In the genomic region with DNA sequence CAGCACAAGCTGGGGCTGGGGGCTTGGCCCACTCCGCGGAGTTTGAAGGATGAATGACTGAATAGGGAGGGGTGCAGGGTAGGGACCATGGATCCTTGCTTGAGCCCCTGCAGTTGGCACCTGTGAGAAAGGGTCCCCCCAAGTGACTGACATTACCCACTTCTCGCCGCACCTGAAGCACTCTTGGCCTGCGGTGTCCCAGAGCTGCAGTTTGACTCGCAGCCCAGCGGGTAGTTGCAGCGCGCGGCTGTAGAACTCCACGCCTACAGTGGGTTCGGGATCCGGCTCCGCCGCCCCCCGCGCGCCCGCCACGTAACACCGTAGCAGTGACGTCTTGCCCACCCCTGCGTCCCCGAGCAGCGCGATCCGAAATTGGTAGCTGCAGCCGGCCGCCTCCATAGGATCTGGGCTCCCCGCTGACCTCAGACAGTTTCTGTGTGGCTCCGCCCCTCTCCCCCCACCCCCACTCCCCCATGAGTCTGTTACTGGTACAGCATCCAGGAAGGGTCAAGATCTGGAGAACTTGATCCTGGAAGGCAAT, we compare ENCODE assay signal across 8 mouse cellular contexts. TPM values are rescaled to one million over a fixed set of nuclear protein-coding genes. Genes with fewer than 3 reads are reported as not detected.
DNase-seq lines count a peak whose midpoint lies in the region; ATAC-seq and TF ChIP-seq lines count a peak whose summit lies in the region.

A gene (minus strand): TSS at position 447 of the 541 bp plus-strand sequence.

- no peaks in the 10 kb centered on the region for H3K36me3 ChIP-seq in forebrain, embryonic 10.5 days (replicated peaks)
- H3K36me3 ChIP-seq in heart, embryonic 13.5 days: no peaks in the 10 kb centered on the region
- H3K36me3 ChIP-seq in kidney, postnatal 0 days (ENCODE audit: insufficient read depth, low read length): no peaks in the 10 kb centered on the region
- H3K36me3 ChIP-seq in liver, embryonic 15.5 days (replicated peaks): no peaks in the 10 kb centered on the region

- H3K4me3 ChIP-seq in forebrain, embryonic 10.5 days: peak within 1 kb of the TSS; percentile 58
- H3K4me3 ChIP-seq in heart, embryonic 13.5 days: peak within 1 kb of the TSS; percentile 62
- peak within 1 kb of the TSS; percentile 36 for H3K4me3 ChIP-seq in kidney, postnatal 0 days (replicated peaks; ENCODE audit: low read depth, low read length)
- H3K4me3 ChIP-seq in liver, embryonic 15.5 days (replicated peaks): peak within 1 kb of the TSS; percentile 62

- H3K4me1 ChIP-seq in forebrain, embryonic 10.5 days: peaks cover 15% of the 10 kb centered on the region
- H3K4me1 ChIP-seq in heart, embryonic 13.5 days: peaks cover 19% of the 10 kb centered on the region
- H3K4me1 ChIP-seq in kidney, postnatal 0 days (replicated peaks; ENCODE audit: insufficient read depth, low read length): no peaks in the 10 kb centered on the region
- H3K4me1 ChIP-seq in liver, embryonic 15.5 days (replicated peaks): peaks cover 29% of the 10 kb centered on the region

- peak; percentile 3; the same call in 1 of the 2 replicates for TF ChIP-seq CTCF in kidney, postnatal 0 days (IDR thresholded peaks at IDR 0.05; ENCODE audit: low read depth)

- peak within 1 kb of the TSS; percentile 80 for H3K9ac ChIP-seq in heart, embryonic 13.5 days
- peak within 1 kb of the TSS; percentile 57 for H3K9ac ChIP-seq in kidney, postnatal 0 days (ENCODE audit: low read depth, low read length)
- H3K9ac ChIP-seq in liver, embryonic 15.5 days: peak within 1 kb of the TSS; percentile 61

- H3K4me2 ChIP-seq in heart, embryonic 13.5 days: peak within 1 kb of the TSS; percentile 77
- H3K4me2 ChIP-seq in kidney, postnatal 0 days (ENCODE audit: low read length): peak within 1 kb of the TSS; percentile 61
- peak within 1 kb of the TSS; percentile 88 for H3K4me2 ChIP-seq in liver, embryonic 15.5 days

- 2% methylated on average over 31 of the region's 31 CpGs for WGBS in forebrain, embryonic 10.5 days
- WGBS in heart, embryonic 13.5 days: 1% methylated on average over 31 of the region's 31 CpGs
- 2% methylated on average over 31 of the region's 31 CpGs for WGBS in kidney, postnatal 0 days
- 2% methylated on average over 31 of the region's 31 CpGs for WGBS in liver, embryonic 15.5 days (ENCODE audit: insufficient replicate concordance)

- DNase-seq in B cell, adult 2 months: peak; percentile 62 to 66
- peak; percentile 53 for DNase-seq in adrenal gland, postnatal 25 days
- DNase-seq in forebrain, embryonic 10.5 days (ENCODE audit: extremely low spot score, low spot score): peak; percentile 67
- DNase-seq in kidney, postnatal 0 days (ENCODE audit: low spot score): peak; percentile 81
- DNase-seq in neural tube, embryonic 10.5 days (ENCODE audit: extremely low spot score, low spot score): peak; percentile 68
- DNase-seq in telencephalon, adult 2 months (ENCODE audit: low read depth, low spot score): peak; percentile 36

- H3K27ac ChIP-seq in forebrain, embryonic 10.5 days: peak within 1 kb of the TSS; percentile 68
- 0 out of 2 replicates have a peak within 1 kb of the TSS, but pooled peaks have one; percentile 39 for H3K27ac ChIP-seq in heart, embryonic 13.5 days (replicated peaks)
- H3K27ac ChIP-seq in kidney, postnatal 0 days: 0 out of 2 replicates have a peak within 1 kb of the TSS, but pooled peaks have one; percentile 21
- peak within 1 kb of the TSS; percentile 38; the same call in 1 of the 2 replicates for H3K27ac ChIP-seq in liver, embryonic 15.5 days (replicated peaks)

- peak; percentile 49; the same call in 1 of the 2 replicates for ATAC-seq in heart, embryonic 13.5 days (ENCODE audit: extremely low read depth, insufficient number of reproducible peaks, low FRiP score, low TSS enrichment)
- peak; percentile 77 for ATAC-seq in kidney, postnatal 0 days (replicated peaks; ENCODE audit: low FRiP score, low read depth)
- ATAC-seq in liver, embryonic 15.5 days (ENCODE audit: insufficient read depth): peak; percentile 69

- H3K27me3 ChIP-seq in forebrain, embryonic 10.5 days (ENCODE audit: poor library complexity, severe bottlenecking): peaks cover 4% of the 10 kb centered on the region; the same call in 1 of the 2 replicates
- H3K27me3 ChIP-seq in heart, embryonic 13.5 days (replicated peaks): no peaks in the 10 kb centered on the region
- H3K27me3 ChIP-seq in kidney, postnatal 0 days (ENCODE audit: insufficient read depth, low read length): no peaks in the 10 kb centered on the region
- no peaks in the 10 kb centered on the region for H3K27me3 ChIP-seq in liver, embryonic 15.5 days

- H3K9me3 ChIP-seq in forebrain, embryonic 10.5 days: no peaks in the 10 kb centered on the region
- H3K9me3 ChIP-seq in heart, embryonic 13.5 days: no peaks in the 10 kb centered on the region
- H3K9me3 ChIP-seq in kidney, postnatal 0 days (replicated peaks; ENCODE audit: low read length): no peaks in the 10 kb centered on the region
- H3K9me3 ChIP-seq in liver, embryonic 15.5 days (replicated peaks): no peaks in the 10 kb centered on the region

RNA-seq across cellular contexts. Expression of the gene that starts here (rescaled TPM):
- total RNA-seq in adrenal gland, postnatal 25 days (2021): 1.8 TPM in 1 of 2 replicates, not detected in the other
- 0.97 and 1.2 TPM in 2 replicates for polyA plus RNA-seq in forebrain, embryonic 10.5 days (2016; fragmentation: Nextera tagmentation; extraction: Ambion mirVana)
- 1.1 and 1.8 TPM in 2 replicates for polyA plus RNA-seq in heart, embryonic 13.5 days (2015; fragmentation: Nextera tagmentation; extraction: Ambion mirVana)
- 2.4 and 3.0 TPM in 2 replicates for polyA plus RNA-seq in kidney, postnatal 0 days (2015; fragmentation: Nextera tagmentation; extraction: Ambion mirVana)
- 0.52 and 0.54 TPM in 2 replicates for polyA plus RNA-seq in liver, embryonic 15.5 days (2015; fragmentation: Nextera tagmentation; extraction: Ambion mirVana)

Comparison
In these comparisons a context has a peak if more than half of its experiments do, and no peak if none do; other contexts are left out.
1. Peak in every context shown above with its lines: DNase-seq, ATAC-seq, H3K4me3 ChIP-seq and H3K27ac ChIP-seq.
2. Peak in ATAC-seq, H3K4me3 ChIP-seq, H3K27ac ChIP-seq, H3K9ac ChIP-seq and H3K4me2 ChIP-seq in liver, embryonic 15.5 days; RNA of the gene not detected or under 1 TPM.